Mouse (Mus musculus) megakaryocyte, embryonic 14.5 days (primary cell): ENCODE results near the gene Trim2.

Experiments used
- FLI1 ChIP-seq: IDR thresholded peaks from 2 replicates; pipeline ENCODE4 v1.6.1; 2012; ENCODE audit warnings: low read length, inconsistent platforms, mixed read lengths
- GATA1 ChIP-seq: IDR thresholded peaks from 3 replicates; pipeline ENCODE4 v1.6.1; 2012; ENCODE audit warnings: mixed read lengths, low read length, inconsistent platforms, borderline replicate concordance

DNA sequence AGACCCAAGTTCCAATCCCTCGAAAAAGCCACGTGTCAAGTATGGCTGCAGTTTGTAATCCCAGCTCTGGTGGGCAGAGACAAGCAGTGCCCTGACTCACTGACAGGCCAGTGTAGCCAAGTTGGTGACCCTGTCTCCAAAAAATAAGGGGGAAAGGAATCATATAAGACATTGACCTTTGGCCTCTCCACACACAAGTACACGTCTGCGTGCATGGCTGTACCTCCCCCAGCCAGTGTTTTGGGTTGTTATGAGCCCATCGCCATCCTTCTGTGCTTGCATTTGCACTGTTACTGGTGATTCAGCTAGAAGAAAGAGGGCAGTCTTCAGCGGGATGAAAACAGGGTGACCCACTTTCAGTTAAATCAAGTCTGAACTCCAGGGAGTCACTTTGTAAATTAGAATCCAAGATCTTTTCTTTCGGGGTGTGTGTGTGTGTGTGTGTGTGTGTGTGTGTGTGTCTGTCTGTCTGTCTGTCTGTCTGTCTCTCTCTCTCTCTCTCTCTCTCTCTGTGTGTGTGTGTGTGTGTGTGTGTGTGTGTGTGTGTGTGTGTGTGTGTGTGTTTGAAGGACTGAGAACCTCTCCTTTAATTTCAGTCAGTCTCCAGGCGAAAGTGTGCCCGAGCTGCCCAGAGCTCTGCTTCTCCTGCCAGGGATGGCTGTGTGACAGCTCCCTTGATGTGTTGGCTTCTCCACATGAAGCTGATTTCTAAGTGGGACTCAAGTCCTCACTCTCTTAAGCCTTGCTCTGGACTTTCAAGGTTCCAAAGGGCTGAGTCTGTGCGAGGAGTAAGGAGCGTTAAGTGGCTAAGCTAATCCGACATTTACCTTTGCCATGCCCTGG, 89.3 kb downstream of the Trim2 start:
- TF ChIP-seq GATA1 (no peak), FLI1 (no peak)
